Mouse (Mus musculus): ENCODE measurements around the gene Etl4.
"Not testable (repeated sequence)": the region's sequence is repeated elsewhere in the genome, so short reads cannot be mapped to it uniquely, and the experiment has no call there.

Gene Etl4

DNA sequence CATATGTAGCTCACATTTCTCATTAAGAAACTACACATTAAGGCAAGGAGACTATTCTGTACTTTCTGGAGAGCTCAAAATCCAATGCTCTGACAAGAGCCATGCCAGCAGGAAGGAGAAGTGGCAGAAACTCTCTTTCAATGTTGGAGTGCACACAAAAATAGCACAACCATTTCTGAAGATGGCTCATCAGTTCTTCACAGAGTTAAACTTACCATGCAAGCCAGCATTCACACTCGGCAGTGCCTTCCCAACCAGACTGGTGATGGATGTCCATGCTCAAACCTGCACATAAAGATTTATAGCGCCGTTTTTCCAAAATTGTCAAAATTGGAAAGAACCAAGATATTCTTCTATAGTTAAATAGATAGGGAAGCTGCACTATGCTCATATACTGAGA is 392.9 kb downstream of the Etl4 start:
- no peak for DNase-seq (ENCODE audit: low read depth)

DNA sequence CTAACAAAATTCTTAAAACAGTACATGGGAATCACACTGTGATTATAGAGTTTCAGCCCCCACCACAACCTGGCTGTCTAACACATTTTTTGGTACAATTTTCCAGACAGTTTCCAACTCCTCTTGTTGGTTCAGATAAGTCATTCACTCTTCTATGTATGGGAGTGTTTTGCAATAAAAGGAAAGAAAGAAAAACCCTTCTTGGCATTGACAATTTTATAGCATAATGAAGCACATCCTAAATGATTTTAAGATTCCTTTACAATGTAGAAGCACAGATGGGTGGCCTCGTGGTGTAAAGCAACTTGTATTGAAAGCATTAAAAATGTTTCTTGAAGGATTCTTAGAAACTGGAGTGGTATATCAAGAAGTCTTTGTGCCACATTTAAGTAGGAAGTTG is 415.4 kb downstream of the Etl4 start:
- no peak for DNase-seq (ENCODE audit: low read depth)

DNA sequence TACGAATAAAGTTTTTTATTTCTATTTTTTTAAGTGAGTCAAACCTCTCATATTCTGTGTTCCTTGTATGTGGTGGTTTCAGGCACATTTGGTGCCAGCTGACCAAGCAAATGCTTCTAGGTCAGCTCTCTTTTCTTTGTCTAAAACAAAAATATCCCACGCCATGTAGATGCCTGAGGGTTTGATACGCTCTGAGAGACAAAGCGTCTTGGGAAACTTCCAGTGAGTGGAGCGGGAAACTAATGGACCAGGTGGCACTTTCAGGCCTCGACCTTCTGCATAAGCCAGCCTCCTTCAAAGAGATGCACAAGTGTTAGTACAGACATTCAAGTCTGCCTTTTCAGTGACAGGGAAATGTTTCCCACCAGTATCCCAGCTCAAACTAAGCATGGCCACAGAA is 426.6 kb downstream of the Etl4 start:
- no peak for DNase-seq (ENCODE audit: low read depth)

DNA sequence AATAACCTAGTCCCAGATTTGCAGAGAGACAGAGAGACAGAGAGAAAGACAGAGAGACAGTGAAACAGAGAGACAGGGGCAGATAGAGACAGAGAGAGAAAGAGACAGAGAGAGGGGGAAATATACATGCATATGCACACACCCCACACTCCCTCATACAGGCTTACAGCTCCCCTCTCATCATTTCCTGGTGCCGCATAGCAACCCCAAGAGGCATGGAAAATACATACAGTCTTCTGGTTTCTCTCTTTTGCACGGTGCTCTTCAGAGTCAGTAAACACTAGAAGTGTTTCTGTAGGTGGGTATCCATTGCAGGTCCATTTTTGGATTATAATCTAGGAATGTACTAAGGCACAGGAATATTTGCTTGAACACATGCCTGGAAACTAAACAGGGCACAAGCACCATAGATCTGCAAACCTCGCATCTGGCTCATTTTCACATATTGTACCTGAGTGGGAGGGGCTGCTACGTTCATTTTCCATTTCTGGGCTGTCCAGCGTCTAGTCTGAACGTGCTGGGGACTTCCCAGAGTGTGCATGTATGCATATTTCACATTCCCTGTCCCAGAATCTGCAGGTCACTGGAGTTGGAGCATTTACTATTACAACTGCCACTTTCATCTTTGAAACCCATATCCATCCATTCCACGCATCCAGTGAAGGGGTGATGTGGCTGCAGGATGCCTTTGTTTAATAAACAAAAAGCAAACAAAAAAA is 429.6 kb downstream of the Etl4 start:
- no peak for DNase-seq (ENCODE audit: low read depth)

DNA sequence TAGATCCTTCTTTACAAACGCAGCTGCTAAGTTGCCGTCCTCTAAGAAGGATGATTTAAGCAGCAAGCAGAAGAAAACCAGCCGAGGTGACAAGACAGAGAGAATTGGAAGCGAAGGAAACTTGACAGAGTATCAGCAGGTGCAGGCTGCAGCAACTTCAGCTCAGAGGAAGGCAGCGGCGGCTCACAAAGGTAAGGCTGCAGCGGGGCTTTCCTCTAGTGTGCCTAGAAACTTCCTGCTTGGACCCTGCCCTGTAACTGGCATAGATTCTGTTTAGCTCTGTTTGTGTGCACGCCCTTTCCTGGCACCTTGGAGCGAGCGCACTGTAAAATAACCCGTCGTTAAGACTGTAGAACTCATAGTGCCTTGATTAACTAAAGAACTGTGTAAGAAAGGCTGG is 430.3 kb downstream of the Etl4 start:
- DNase-seq (ENCODE audit: low read depth): no peak

DNA sequence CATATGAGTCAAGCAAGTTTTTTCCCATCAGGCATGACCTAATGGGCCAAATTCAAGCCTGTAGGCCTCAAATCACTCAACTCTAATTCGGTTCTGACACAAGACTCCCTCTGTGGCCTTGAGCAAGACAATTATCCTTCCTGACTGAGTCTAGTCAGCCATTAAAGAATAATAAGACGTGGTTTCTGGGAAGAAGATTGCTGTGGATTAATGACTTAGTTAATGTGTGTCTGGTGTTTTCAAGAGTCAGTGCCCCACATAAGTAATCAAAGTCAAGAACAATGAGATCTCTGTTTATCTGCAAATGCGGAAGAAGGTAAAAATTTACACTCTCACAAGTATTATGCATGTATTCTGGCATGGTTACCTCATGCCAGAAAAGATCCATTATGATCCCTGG is 437.3 kb downstream of the Etl4 start:
- no peak for DNase-seq (ENCODE audit: low read depth)

DNA sequence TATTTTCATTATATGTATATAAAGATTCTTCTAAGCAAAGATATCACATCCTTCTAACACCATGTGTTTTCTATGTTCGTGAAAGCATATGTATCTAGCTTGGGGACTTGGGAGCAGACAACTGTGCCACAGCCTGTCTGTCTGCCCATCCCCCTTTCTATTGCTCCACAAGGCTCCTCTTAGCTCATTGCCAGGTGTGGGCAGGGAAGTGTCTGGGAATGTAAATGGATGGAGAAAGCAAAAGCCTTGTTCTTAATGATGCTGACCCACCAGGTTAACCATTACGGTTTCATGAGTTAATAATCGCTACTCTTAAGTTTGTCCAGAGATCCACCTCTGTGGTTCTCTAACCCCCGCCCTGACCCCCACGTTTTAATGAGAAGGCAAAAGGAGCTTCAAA is 439.7 kb downstream of the Etl4 start:
- DNase-seq (ENCODE audit: low read depth): no peak

DNA sequence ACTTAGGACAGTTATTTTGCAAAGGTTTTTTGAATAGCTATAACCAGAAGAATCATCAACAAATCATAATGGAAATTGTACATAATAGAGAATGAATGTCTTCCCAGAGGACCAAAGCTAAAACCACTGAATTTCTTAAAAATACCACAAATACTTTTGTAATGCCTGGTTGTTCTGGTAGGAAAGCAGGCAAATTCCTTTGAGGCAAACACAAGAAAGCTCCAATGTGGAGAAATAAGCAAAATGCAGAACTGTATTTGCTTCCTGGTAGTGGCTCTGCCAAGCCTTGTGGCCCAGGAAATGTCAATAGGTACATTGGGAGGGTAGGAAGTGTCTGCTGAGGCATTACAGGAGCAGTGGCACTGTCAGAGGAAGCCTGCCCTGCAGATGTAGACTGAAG is 443.2 kb downstream of the Etl4 start:
- no peak for DNase-seq (ENCODE audit: low read depth)

DNA sequence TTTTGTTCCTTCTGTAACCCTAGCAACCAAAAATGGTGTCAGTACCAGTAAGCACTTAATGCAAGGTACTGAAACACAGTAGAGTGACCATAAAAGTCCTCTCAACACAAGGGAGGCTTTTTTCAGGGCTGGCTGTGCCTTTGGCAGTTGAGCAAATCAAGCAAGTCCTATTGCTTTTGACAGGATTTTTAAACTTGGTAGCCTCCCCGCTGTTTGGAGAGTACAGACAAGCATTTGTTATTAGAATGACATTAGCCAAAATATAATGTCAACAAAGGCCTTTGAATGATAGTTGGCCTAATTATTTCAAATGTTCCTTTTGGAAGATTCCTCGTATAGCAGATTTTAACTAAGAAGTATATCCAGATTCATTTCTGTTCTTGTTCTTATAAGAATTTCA is 467.4 kb downstream of the Etl4 start:
- DNase-seq (ENCODE audit: low read depth): no peak

DNA sequence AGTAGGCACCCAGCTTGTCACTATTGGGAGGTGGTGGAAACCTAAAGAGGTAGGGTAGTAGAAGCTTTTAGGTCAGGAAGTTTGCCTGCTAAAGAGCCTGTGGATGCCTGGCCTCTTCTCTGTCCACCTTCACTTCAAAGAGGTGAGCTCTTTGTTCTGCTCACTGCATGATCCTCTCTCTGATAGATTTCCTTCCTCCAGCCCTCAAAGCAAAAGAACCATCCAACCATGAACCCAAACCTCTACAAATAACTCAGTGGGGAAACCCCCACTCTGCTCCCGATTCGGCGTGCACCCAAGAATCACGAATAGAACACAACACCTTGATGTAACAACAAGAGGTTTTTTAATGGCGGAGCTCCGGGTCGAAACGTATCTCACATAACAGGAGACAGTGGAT is 471.3 kb downstream of the Etl4 start:
- DNase-seq (ENCODE audit: low read depth): not testable (repeated sequence)

DNA sequence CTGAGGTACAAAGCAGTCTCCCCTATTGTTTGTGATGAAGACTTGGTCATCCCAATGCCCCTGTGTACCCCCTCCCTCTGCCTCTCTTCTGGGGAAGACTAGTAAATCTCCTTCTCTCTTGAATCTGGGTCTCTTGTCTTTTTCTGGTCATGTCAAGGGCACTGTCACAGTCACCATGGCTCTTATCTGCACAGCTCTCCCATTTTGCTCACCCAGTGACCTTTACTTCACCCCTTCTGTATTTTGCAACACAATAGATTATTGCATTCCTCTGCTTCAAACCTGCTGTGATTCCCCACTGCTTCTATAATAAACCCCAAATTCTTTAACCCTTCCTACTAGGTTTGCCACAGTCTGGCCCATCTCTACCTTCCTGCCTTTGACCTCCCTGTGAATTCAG is 484.5 kb downstream of the Etl4 start:
- no peak for DNase-seq (ENCODE audit: low read depth)

DNA sequence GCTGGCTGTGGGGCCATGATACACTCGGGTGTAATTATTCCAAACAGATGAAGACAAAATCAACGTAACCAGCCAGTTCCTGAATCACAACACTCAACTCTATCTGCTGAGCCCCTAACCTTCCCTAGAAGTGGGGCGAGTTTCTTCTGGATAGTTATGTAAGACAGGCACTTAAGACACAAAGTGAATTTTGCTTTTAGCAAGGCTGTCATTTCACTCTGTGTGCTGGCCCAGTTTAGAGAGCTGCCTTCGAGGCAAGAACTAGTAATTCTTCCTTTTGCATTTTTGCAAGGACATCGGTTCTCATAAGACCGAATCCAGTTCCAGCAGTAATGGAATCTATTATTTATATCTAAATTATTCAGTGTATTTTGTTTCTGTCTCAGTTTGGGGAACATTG is 487.4 kb downstream of the Etl4 start:
- no peak for DNase-seq (ENCODE audit: low read depth)

DNA sequence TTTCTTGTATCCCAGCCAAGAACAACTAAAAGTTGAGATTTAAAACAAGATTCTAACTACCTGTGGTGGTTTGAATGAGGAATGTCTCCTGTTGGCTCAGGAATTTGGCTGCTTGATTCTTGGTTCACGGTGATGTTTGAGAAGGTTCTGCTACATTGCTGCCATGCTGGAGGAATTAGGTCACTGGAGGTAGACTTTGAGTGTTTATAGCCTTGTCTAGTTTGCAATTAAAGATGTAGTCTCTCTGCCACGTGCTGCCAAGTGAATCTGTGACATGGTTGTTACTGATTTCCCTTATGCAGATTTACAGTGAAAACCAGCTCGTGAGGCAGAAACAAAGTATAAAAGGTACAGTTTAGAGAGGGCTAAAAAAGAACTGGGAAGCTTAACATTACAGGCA is 491.0 kb downstream of the Etl4 start:
- DNase-seq (ENCODE audit: low read depth): no peak

DNA sequence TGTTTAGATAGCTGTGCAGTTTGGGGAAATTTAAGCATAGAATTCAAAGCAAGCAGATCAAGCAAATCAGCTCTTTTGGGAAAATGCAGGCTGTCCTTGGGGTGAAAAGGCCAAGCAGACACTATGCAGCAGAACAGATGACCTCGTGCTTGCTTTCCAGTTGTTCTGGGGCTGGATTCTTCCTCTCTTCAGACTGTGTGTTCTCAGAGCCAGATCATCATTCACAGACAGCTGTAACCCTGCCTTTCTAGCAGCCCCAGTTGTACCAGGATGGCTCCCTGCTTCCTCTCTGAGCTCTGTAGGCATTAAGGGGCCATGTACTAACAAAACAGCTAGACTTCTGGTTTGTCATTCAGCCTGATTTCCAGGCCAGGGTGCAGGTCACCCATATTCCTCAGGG is 494.8 kb downstream of the Etl4 start:
- DNase-seq (ENCODE audit: low read depth): no peak

DNA sequence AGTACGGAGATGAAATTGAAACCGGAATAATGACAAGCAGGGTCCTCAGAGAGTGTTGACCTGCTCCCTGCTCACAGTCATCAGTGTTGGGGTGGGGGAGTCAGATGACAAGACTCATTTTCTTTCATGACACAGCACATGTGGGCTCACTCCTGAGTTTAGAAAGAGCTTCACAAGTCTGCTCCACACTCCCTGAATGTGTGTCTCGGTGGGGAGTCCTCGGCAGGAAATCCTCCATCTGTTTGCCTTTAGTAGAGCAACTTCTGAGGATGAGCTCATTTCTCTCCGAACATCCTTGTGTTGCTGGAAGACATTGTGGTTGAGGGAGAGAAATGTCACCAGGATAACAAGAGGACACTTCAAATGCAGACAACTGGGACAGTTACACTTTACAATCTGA is 497.5 kb downstream of the Etl4 start:
- DNase-seq (ENCODE audit: low read depth): no peak

DNA sequence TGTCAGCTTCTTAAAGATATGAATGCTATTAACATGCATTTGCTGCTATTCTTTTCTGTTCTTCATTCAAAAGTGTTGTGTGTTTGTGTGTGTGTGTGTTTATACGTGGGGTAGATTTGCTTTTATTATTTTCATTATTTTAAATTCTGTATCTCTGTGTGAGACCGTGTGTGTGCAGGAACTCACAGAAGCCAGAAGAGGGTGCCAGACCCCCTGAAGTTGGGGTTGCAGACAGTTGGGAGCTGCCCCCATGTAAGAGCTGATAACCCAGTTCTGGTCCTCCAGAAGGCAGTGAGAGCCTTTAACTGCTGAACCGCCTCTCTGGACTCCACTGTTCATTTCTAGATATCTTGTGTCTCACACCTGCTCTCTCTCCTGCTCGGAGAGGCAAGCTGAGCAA is 505.3 kb downstream of the Etl4 start:
- no peak for DNase-seq (ENCODE audit: low read depth)

DNA sequence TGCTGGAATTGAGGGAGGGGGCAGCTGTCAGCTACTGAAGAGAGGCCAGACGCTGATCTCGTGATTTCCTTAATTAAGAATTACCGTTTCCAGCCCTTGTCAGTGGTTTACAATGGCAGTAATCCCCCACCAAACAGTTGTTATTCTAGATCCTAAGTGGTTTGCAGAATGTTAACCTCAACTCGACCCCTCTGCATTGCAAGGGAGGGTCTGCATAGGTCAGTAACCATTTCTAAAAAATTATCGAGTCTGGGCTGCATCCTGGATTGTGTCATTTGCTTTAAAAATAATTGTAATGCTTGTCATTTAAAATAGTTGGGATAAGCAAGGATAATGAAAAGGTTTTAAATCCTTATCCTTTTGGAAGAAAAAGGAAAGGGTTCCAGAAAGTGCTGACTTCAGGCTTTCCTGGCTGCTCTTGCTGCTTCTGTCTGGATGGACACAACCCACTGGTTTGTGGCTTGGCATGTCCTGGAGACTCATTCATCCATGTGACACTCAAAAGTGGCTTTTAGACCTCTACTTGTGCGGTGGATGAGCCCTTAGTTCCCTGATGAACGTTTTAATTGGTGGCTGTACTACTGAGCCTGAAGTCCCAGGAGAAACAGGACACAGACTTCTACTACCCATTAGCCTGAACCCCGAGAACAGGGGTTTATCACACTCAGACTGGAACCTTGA is 507.5 kb downstream of the Etl4 start:
- no peak for DNase-seq (ENCODE audit: low read depth)

DNA sequence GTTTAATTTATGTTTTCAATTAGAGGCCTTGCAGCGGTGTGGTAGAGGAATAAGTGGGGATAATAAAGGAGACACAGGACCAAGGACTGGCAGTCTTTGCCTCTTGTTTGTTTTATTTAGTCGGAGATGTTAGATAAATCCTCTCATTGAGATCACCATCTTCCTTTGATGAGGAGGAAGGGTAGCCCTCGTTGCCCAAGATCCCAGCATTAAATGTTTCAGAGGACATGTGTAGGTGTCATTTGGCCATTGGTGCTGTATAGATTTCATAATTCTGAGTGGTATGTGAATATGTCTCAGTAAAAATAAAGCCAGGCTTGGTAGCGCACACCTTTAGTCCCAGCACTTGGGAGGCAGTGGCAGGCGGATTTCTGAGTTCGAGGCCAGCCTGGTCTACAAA is 508.4 kb downstream of the Etl4 start:
- no peak for DNase-seq (ENCODE audit: low read depth)

DNA sequence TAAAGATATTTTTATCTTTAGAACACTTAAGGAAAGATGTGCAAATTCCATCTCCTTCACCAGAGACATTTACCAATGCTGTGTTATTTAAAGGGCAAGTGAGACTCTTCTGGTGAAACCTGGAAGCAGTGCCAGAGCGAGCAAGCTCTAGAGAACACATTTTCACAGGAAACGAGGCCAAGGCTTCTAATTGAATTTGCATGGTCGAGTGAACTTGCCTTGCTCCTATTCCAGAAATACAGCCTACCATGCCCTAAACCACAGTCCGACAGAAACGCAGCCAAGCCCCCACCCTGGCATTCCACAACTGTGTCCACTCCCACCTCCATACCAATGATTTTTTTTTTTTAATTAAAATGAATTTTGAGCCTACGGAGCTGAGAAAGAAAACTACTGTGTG is 510.4 kb downstream of the Etl4 start:
- no peak for DNase-seq (ENCODE audit: low read depth)

DNA sequence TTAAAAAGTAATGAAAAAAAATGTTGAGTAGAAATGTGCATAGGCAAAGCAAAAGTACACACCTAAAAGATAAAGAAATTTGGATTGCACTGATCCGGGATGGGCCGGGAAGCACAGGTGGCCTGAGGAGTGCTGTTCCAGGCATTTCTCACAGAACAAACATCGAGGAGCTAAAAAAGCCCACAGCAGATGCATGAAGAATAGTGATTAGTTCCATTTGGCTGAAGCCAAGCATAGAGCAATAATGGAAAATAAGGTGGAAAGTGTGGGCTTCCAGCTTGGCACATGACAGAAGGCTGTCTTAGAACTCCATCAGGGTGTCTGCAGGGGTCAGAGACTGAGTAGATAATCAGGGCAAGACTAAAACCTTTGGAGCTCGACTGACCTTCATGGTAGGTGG is 512.7 kb downstream of the Etl4 start:
- no peak for DNase-seq (ENCODE audit: low read depth)

DNA sequence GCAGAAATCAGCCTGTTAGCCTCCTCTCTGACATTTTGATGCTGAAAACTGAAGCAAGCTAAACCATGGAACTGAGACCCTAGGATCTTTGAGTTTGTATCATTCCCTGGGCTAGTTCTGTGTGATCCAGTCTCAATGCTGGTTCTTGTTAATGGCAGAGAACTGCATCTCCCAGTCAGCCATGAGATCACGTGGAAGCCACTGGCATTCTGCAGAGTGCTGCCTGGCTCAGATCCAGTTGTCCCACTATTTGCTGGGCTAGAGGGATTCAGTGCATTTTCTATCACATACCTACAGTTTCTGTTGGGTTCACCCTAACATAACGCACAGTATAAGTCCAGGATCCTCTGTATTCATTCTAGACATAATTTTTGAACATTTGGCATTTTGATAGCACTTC is 524.1 kb downstream of the Etl4 start:
- no peak for DNase-seq (ENCODE audit: low read depth)

DNA sequence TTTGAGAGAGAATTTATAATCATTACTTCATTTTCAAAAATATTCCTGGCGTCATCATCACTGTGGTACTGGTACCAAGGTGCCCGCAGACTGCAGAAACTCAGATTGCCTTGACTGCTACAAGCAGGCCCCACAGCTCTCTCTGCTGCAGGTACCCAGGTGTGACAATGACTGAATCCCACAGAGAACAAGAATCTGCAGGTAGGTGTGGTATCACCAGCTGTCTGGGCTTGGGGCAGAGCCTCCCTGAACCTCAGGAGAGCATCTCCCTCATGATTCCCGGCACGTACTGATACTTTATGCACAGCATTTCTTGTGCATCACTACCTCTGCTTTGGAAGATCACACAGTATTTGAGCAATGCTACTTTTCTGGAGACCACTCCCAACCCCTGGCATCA is 526.0 kb downstream of the Etl4 start:
- DNase-seq (ENCODE audit: low read depth): no peak

DNA sequence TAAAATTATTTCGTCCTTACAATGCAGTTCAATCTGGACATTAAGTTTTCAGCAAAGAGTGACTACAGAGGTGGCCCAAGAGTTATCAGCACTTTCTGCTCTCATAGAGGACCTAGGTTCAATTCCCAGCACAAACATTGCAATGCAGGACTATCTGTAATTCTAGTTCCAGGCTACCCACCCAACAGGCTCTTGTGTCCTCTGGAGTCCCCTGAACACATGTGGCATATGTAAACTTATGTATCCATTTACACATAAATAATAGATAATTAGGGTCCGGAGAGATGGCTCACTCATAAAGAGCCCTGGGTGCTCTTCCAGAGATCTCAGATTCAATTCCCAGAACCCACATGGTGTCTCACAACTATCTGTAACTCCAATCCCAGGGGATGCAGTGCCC is 533.2 kb downstream of the Etl4 start:
- DNase-seq (ENCODE audit: low read depth): no peak
